1 mouse cellular context compared by ENCODE assay signal in the genomic region with DNA sequence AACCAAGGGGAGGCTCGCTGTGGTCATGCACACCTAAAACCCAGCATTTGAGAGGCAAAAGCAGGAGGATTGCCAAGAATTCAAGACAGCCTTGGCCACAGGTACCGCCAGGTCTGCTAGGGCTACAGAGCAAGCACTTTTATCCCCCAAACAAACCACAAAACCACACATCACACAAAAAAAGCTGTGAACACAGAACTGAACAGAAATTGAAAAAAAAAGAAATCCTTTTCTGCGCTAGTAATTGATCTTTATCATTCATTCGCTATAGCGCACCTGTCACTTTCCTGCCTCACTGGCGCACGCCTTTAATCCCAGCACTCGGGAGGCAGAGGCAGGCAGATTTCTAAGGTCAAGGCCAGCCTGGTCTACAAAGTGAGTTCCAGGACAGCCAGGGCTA.
TF ChIP-seq lines count a peak whose summit lies in the region.

No protein-coding gene starts in this region.

TF ChIP-seq in MEL, 35 proteins besides CTCF, POLR2A, EP300 and RAD21 (continued from another document):
- TF ChIP-seq ELF1 (IDR thresholded peaks at IDR 0.05; ENCODE audit: low read depth, low read length) = no peak
- no peak for TF ChIP-seq MAZ (IDR thresholded peaks at IDR 0.05; ENCODE audit: low read depth, low read length)
- no peak for TF ChIP-seq ZKSCAN1 (IDR thresholded peaks at IDR 0.05; ENCODE audit: low read depth, low read length)
- no peak for TF ChIP-seq ZC3H11A (IDR thresholded peaks at IDR 0.05; ENCODE audit: low read depth, low read length)
- TF ChIP-seq MYB (IDR thresholded peaks at IDR 0.05; ENCODE audit: low read depth, low read length) = no peak
- TF ChIP-seq TAL1 (IDR thresholded peaks at IDR 0.05; ENCODE audit: low read length) = no peak
- TF ChIP-seq E2F4 (IDR thresholded peaks at IDR 0.05; ENCODE audit: borderline replicate concordance, low read depth, low read length) = no peak
- no peak for TF ChIP-seq CHD1 (IDR thresholded peaks at IDR 0.05; ENCODE audit: low read depth, low read length)
- no peak for TF ChIP-seq ZMIZ1 (IDR thresholded peaks at IDR 0.05; ENCODE audit: low read depth, low read length)
